Mouse (Mus musculus) erythroblast, embryonic 14.5 days (primary cell): ENCODE results near the gene Cdkn2aip.

Experiments used
- GATA1 ChIP-seq: IDR thresholded peaks from 2 replicates; pipeline ENCODE4 v1.6.1; 2012; ENCODE audit warnings: low read length, inconsistent platforms, mixed read lengths
- TAL1 ChIP-seq: IDR thresholded peaks from 3 replicates; pipeline ENCODE4 v1.6.1; 2012; ENCODE audit warnings: low read length, inconsistent platforms, mixed read lengths

DNA sequence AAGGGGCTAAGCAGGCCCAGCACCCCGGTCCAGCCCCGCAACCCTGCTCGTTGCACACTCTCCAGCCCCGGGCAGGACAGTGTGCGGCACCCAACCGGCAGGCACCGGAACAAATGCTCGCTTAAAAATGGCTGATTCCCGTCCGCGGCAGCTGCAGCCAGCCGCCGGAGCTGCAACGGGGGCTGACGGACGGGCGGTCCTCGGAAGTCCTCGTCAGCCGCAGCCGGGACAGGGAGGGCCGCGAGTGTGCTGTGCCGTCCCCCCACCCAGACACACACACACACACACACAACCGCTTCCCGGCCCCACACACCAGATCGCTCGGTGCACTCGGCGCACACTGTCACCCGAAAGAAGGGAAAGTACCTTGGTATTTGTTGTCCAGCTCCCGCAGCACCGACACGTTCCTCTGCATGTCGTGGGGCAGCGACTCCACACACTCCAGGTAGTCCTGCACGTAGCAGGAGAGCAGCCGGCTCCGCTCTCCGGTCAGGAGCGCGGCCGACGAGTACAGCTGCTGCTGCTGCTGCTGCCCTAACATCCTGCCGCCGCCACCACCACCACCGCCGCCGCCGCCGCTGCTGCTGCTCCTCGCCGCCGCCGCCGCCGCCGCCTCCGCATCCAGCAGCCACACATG lies 39.5 kb downstream of the Cdkn2aip start:
- TF ChIP-seq GATA1 (no peak), TAL1 (no peak)
